Mouse (Mus musculus) lung, postnatal 25 days (tissue): ENCODE data around the gene Tfpt.
"Not testable (repeated sequence)": the region's sequence is repeated elsewhere in the genome, so short reads cannot be mapped to it uniquely, and the experiment has no call there.

Experiments used
- DNase-seq: peaks from one replicate; pipeline ENCODE4 v3.0.0; 2022; ENCODE audit warnings: low spot score

Tfpt gene

DNA sequence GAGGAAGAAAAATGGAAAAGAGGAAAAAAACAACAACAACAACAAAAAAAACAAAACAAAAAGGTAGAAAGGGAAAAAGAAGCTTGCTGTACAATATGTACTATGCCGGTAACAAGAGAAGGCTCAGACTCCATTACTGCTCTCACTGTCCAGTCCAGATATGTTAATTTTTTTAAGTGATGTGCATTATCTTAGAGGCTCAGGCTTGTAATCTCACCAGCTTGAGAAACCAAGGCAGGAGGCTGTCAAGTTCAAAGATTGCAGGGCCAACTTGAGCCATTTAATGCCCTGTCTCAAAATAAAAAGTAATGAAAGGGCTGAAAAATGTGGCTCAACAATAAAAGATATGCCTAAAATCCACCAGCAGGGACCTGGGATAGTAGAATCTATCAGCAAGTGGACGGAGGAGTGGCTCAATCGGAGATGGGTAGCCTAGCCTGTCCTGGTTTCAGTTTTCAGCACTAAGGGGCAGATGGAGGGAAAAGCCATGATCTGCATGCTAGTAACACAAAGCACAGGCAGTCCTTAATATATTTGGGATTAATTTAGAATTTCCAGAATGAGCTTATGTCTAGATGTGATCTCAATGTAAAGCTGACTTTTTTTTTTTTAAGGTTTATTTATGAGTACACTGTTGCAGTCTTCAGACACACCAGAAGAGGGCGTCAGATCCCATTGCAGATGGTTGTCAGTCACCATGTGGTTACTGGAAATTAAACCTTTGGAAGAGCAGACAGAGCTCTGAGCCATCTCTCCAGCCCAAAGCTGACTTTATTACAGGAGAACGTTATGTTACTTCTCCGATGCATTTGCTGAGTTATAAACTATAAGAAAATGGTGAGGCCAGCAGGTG is 13.1 kb downstream of the Tfpt start:
- no peak for DNase-seq

- no peak for DNase-seq
Observed at GRCm38 (mm10) chr7:3616057-3616388, 13.7 kb downstream of the Tfpt start, which contains the start of gene Oscar. Oscar (minus strand) TSS chr7:3616157.

DNA sequence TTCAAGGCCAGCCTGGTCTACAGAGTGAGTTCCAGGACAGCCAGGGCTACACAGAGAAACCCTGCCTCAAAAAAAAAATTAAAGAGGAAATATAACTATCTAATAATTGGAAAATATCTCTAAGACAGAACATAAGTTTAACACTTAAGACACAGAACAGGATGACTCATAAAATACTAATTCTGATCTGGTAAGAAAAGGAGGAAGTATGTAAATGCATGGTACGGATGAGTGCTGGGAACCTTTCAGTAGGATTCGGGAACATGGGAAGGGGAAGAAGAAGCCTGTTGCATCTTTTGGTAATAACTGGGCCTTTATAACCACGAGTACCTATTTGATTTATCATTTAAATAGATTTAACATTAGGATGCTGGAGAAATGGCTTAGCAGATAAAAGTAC is 15.7 kb downstream of the Tfpt start:
- no peak for DNase-seq

DNA sequence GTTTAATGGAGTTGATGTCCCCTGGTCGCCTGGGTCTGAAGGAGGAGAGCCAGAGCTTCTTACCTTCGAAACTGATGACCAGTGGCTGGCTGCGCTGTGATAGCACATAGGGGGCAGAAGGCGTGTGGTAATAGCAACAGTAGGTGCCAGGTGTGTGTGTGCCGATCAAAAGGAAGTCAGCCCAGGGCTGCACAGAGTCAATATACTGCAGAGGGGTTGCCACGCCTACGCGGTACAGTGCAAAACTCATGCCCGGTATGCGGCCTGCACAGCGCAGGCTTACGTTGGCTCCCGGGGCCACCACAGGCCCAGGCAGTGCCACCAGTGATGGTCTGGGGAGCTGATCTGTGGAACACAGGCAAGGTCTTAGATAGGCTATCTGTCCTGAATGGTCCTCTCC is 18.7 kb downstream of the Tfpt start:
- no peak for DNase-seq

GRCm38 (mm10) chr7:3610437-3610836 is 19.3 kb downstream of the Tfpt start:
- DNase-seq = no peak

GRCm38 (mm10) chr7:3609082-3609481 is 20.6 kb downstream of the Tfpt start:
- DNase-seq = no peak

GRCm38 (mm10) chr7:3608668-3609067 is 21.1 kb downstream of the Tfpt start:
- DNase-seq = no peak

DNA sequence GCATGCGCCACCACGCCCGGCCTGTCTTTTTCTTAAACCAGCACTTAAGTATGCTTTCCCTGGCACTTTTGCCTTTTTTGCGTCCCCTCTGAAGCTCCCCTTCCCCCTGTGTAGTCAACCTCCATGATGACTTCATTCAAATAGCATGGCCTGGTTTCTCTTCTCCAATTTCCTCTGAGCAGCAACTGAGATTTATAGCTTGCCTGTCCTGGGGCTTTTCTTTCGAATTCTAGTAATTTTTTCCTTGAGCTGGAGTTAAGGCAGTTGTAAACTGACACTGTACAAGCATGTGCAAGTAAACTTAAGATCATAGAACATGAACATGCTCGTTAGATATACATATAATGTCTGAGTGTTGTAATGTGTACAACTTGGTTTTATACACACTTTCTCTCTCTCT is 22.3 kb downstream of the Tfpt start:
- DNase-seq = no peak

DNA sequence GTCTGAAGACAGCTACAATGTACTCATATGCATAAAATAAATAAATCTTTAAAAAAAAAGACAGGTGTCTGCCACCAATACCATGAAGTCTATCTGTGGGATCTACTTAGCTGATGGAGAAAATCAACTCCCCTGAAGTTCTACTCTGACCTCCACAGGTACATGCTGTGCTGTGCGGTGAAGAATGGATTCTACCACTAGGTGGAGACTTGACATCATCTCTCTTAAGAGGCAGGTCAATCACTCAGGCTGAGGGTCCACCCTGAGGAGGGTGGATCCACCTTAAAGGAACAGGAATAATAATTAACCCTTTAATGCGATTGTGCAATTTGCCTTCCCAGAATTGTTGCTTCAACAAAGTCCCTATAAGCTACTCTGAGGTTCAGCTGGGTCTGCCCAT is 22.9 kb downstream of the Tfpt start:
- DNase-seq = peak; percentile 38

DNA sequence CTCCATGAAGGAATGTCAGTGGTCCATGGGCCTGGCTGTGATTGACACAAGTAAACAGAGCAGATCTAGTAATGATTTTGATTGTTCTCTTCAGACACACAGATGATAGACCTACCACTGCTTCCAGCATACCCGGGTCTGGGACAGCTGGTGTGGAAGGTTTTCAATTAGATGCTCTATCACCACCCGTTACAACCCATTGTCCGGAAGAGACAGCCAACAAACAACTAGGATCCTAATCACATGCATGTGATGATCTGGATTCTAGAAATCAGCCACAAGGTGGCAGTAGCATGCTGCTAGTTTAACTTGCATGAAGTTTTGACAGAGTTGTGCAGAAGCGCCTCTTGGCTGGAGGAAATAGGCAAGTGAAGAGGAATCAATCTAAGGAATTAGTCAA is 28.6 kb downstream of the Tfpt start:
- DNase-seq = peak; percentile 69

- DNase-seq = not testable (repeated sequence)
Observed at GRCm38 (mm10) chr7:3597755-3598154, 32.0 kb downstream of the Tfpt start.

DNA sequence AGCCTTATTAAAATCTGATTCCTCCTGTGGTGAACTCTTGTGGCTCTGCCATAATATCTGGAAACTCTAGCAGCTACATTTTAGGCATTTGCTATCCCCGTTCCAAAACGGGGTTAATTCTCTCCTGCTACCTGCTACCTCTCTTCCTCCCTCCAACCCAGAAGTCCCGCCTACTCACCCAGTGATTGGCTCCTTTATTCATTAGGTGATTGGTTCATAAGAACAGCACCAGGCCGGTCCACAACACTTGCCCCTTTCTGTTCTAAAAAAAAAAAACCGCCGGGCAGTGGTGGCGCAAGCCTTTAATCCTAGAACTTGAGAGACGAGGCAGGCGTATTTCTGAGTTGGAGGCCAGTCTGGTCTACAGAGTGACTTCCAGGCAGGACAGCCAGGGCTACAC is 34.6 kb downstream of the Tfpt start:
- peak; percentile 57 for DNase-seq

- DNase-seq = no peak
Observed at GRCm38 (mm10) chr7:3594686-3595085, 35.0 kb downstream of the Tfpt start.

DNA sequence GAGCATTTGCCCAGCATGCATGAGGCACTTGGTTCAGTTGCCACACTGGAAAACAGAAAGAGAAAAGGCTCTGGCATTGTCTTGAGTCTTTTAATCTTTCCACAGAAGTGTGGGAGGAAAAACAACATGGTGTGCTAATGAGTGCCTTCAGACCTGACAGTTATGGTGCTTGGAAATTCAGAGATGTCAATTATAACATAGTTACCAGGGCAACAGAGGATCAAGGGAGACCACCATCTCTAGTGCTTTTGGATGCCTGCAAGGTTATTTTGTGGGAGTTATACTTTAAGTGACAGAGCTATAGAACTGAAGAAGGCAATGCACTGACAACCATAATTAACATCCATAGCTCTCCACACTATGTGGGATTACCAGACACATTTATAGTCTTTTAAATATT is 35.9 kb downstream of the Tfpt start:
- no peak for DNase-seq

DNA sequence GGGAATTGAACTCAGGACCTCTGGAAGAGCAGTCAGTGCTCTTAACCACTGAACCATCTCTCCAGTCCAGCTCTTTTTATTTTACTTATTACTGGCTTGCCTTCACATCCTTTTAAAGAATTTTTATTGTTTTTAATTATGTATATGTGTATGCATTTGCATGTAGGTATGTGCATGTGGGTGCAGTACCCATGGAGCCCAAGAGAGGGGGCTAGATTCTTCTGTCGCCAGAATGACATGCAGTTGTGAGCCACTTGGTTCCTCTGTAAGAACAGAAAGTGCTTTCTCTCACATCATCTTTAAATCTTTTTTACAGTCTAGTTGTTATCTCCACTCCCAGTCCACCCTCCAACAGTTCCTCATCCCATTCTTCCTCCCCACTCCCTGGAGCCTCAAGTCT is 38.2 kb downstream of the Tfpt start:
- no peak for DNase-seq

GRCm38 (mm10) chr7:3590550-3590949 is 39.2 kb downstream of the Tfpt start:
- no peak for DNase-seq

- no peak for DNase-seq
Observed at GRCm38 (mm10) chr7:3587292-3587691, 42.4 kb downstream of the Tfpt start.

GRCm38 (mm10) chr7:3586255-3586654 is 43.5 kb downstream of the Tfpt start:
- DNase-seq = no peak

DNA sequence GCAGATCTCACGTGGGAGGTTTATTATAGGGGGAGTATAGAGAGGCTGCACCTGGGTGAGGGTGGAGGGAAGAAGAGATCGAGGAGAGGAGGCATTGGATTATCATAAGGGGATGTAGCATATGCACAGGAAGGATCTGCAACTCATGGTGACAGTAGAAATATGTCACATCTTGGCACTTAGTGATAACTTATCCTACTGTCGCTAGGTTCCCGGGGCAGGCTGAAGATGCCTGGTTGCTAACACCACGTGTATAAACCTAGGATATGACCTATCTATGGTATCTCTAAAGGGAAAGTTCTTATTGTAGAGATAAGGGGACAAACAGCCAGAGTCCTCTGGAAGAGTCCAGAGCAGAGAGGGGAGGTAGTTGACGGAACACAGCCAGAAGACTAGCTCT is 44.0 kb downstream of the Tfpt start:
- no peak for DNase-seq

DNA sequence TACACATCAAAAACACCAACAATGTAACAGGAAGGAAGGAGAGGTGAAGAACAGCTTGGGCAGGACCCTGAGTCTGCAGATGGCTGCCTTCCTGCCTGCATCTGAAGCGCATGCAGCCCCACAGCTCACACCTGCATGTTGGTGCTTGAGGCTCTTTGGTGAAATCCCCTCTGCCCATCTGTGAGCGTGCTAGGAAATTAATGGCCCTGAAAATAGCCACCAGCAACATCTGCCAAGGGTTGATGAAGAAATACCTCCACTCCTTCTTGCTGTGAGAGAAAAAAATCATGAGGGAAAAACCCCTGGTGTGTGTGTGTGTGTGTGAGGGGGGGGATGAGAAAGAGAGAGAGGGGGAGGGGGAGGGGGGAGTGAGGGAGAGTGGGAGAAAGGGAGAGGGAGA is 49.7 kb downstream of the Tfpt start:
- DNase-seq = no peak

- DNase-seq = no peak
Observed at GRCm38 (mm10) chr7:3578952-3579546, 50.7 kb downstream of the Tfpt start.

DNA sequence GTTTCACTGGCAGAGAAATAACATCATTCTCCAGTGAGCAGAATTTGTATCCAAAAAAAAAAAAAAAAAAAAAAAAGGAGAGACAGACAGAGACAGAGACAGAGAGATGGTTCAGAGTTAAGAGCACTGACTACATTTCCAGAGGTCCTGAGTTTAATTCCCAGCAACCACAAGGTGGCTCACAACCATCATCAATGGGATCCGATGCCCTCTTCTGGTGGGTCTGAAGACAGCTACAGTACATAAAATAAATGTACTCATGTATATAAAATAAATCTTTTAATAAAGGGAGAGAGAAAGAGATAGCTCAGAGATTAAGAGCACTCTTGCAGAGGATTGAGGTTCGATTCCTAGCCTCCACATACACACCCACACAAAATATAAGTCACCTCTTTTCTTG is 51.5 kb downstream of the Tfpt start:
- no peak for DNase-seq

DNA sequence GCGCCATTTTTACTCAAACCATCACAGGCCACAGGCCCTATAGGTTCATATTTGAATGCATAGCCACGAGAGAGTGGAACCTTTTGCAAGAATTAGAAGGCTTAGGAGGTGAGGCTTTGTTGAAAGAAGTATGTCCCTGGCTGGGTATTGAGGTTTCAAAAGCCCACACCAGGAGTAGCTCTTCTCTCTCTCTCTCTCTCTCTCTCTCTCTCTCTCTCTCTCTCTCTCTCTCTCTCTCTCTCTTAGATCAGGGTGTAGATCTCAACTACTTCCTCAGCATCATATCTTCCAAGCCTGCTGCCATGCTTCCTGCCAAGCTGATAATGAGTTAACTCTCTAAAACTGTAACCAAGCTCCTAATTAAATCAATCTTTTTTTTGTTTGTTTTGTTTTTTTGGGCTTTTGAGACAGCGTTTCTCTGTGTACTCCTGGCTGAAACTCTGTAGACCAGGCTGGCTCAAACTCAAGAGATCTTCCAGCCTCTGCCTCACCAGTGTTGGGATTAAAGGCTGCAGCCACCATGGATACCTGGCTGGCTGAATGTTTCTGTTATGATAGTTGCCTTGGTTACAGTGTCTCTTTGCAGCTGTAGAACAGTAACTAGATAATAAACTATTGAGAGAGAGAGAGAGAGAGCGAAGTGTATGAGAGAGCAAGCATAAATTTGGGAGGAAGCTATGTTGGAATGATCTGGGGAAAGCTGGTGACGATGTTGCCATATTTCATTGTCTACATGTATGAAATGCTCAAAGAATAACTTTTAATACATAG is 53.2 kb downstream of the Tfpt start:
- no peak for DNase-seq
